Mouse (Mus musculus) CH12.LX (cell line): ENCODE data around the gene Atp6ap2. TPM values are rescaled to one million over a fixed set of nuclear protein-coding genes. Genes with fewer than 3 reads are reported as not detected.

Experiments
- DNase-seq: peaks from one replicate; pipeline ENCODE4 v3.0.0-alpha.2; 2013; ENCODE audit errors: extremely low read depth
- H3K27ac ChIP-seq: 2 replicates; pipeline ENCODE4 v1.5.1; 2012; ENCODE audit warnings: low read depth, mild to moderate bottlenecking, control low read depth, moderate library complexity; ENCODE audit not compliant: insufficient read depth
- H3K27me3 ChIP-seq: replicated peaks from 2 replicates; pipeline ENCODE3; 2012; ENCODE audit warnings: inconsistent platforms
- H3K36me3 ChIP-seq, 2 experiments: replicated peaks in 1 of 2; 2 replicates each; pipeline versions ENCODE3 to v1.6.1; 2012; ENCODE audit warnings: inconsistent platforms in 1 of 2, low read length in 1 of 2, mild to moderate bottlenecking in 1 of 2, mixed read lengths in 1 of 2, moderate library complexity in 1 of 2; ENCODE audit not compliant: control insufficient read depth in 1 of 2, insufficient read depth in 1 of 2
- H3K4me1 ChIP-seq, 2 experiments: 2 replicates each; pipeline ENCODE4 v1.6.1; 2012; ENCODE audit warnings: inconsistent platforms in 1 of 2, moderate library complexity in 1 of 2; ENCODE audit not compliant: insufficient read depth in 2 of 2, control insufficient read depth in 1 of 2
- H3K4me2 ChIP-seq: 2 replicates; pipeline ENCODE4 v1.6.1; 2012; ENCODE audit warnings: low read depth, mild to moderate bottlenecking, control low read depth; ENCODE audit not compliant: poor library complexity, insufficient read depth, severe bottlenecking
- H3K4me3 ChIP-seq, 3 experiments: fragments of 150-350 bp in 1 of 3; sonication (generic) in 1 of 3; replicated peaks in 1 of 3; 2 replicates each; pipeline versions ENCODE3 to v1.5.1; 2011 to 2012; ENCODE audit warnings: low read depth in 2 of 3, low read length in 2 of 3, mild to moderate bottlenecking in 2 of 3, moderate library complexity in 2 of 3, control low read depth in 1 of 3, improper control_type of control experiment in 1 of 3, inconsistent platforms in 1 of 3, mixed read lengths in 1 of 3; ENCODE audit not compliant: poor library complexity in 1 of 3
- H3K79me2 ChIP-seq: replicated peaks from 2 replicates; pipeline ENCODE4 v1.6.1; 2012; ENCODE audit warnings: mild to moderate bottlenecking, moderate library complexity; ENCODE audit not compliant: control insufficient read depth, poor library complexity, insufficient read depth, severe bottlenecking; ENCODE audit errors: extremely low read depth
- H3K9ac ChIP-seq: 2 replicates; pipeline ENCODE4 v1.6.1; 2012; ENCODE audit warnings: low read depth, mild to moderate bottlenecking, control low read depth, moderate library complexity; ENCODE audit not compliant: insufficient read depth
- H3K9me3 ChIP-seq: replicated peaks from 2 replicates; pipeline ENCODE3; 2012; ENCODE audit warnings: low read length, inconsistent platforms, mixed read lengths
- E2F4 ChIP-seq: IDR thresholded peaks from 2 replicates; pipeline ENCODE4 v1.6.1; 2011; ENCODE audit warnings: low read depth, low read length, improper control_type of control experiment; ENCODE audit not compliant: insufficient replicate concordance
- MAFK ChIP-seq: IDR thresholded peaks from 2 replicates; pipeline ENCODE4 v1.6.1; 2011; ENCODE audit warnings: low read length, improper control_type of control experiment; ENCODE audit not compliant: insufficient replicate concordance
- MAX ChIP-seq: IDR thresholded peaks from 2 replicates; pipeline ENCODE4 v1.6.1; 2011; ENCODE audit warnings: low read length, improper control_type of control experiment
- UBTF ChIP-seq: IDR thresholded peaks from 2 replicates; pipeline ENCODE4 v1.6.1; 2012; ENCODE audit warnings: low read depth, mild to moderate bottlenecking, inconsistent platforms, low read length, improper control_type of control experiment, moderate library complexity
- dilution Hi-C: fragments of 300-500 bp; cut with MboI; formaldehyde crosslinking; loops from 2 replicates; pipeline ENCODE4 v1.14.3; 2020; ENCODE audit warnings: low sequenced_read_pairs; ENCODE audit not compliant: extremely low pct_unique_long_range_greater_than_20kb, extremely low pct_ligation_motif_present
- in situ Hi-C: fragments of 300-500 bp; cut with MboI; formaldehyde crosslinking; loops from 3 replicates; pipeline ENCODE4 v1.14.3; 2019; ENCODE audit warnings: low sequenced_read_pairs, low pct_ligation_motif_present, low pct_unique_long_range_greater_than_20kb, mixed read lengths
- polyA plus RNA-seq: library from polyadenylated mRNA; unstranded; fragments of >175 nt; gene quantifications from 2 replicates; pipeline ENCODE4 v1.2.1, GENCODE M21; 2012; ENCODE audit warnings: low read depth; ENCODE audit not compliant: insufficient read length
- total RNA-seq, 2 experiments: library from RNA; depleted of rRNA; stranded (reverse); fragments of 300-350 nt in 1 of 2; fragments of >200 nt in 1 of 2; gene quantifications; 2 replicates each; pipeline ENCODE4 v1.2.3; 2012 to 2014

Gene Atp6ap2
- total and polyA plus RNA-seq, 3 experiments, result 46.9 to 108 (median 66.9) TPM

- H3K36me3 ChIP-seq, result peaks cover 33 to 58% of the 10 kb centered on the region in 2 experiments
- dilution Hi-C loops, result no loop called here
Observed at GRCm38 (mm10) chrX:12653879-12654278, 66.3 kb downstream of the Atp6ap2 start.

More at GRCm38 (mm10) chrX:12653879-12654278, 66.3 kb downstream of the Atp6ap2 start:
- H3K27me3 ChIP-seq, result no peaks in the 10 kb centered on the region
- no peak overlapping the region for H3K4me3 ChIP-seq
- in situ Hi-C loops, result no loop called here
- no peak overlapping the region for H3K4me2 ChIP-seq
- no peak for TF ChIP-seq E2F4
- TF ChIP-seq UBTF, result no peak
- no peak for TF ChIP-seq MAX
- TF ChIP-seq MAFK, result no peak
- TF ChIP-seq, all 38 proteins: peak for 0
- Histone ChIP-seq H3K9ac (no peak overlapping the region), H3K9me3 (no peaks in the 10 kb centered on the region), H3K4me1 (no peaks in the 10 kb centered on the region), H3K79me2 (no peaks in the 10 kb centered on the region), H3K27ac (no peak overlapping the region)
- DNase-seq, result no peak

Other genes with a start within 250 kb of the Atp6ap2 start
- gene 1810030O07Rik, start 85.9 kb downstream of the Atp6ap2 start, total RNA-seq (2012; rRNA removed), result 25.5 and 26.2 TPM in 2 replicates
- 40.6 and 43.5 TPM in 2 replicates for gene 1810030O07Rik, start 85.9 kb downstream of the Atp6ap2 start, total RNA-seq (2014; rRNA removed)
- gene 1810030O07Rik, start 85.9 kb downstream of the Atp6ap2 start, polyA plus RNA-seq, result 22.4 and 26.0 TPM in 2 replicates
- gene Med14, start 174.3 kb downstream of the Atp6ap2 start, total RNA-seq (2012; rRNA removed), result 10.3 and 11.8 TPM in 2 replicates
- 12.7 and 15.0 TPM in 2 replicates for gene Med14, start 174.3 kb downstream of the Atp6ap2 start, total RNA-seq (2014; rRNA removed)
- 16.7 and 18.3 TPM in 2 replicates for gene Med14, start 174.3 kb downstream of the Atp6ap2 start, polyA plus RNA-seq